10 mouse cellular contexts compared by ENCODE assay signal in the genomic region with DNA sequence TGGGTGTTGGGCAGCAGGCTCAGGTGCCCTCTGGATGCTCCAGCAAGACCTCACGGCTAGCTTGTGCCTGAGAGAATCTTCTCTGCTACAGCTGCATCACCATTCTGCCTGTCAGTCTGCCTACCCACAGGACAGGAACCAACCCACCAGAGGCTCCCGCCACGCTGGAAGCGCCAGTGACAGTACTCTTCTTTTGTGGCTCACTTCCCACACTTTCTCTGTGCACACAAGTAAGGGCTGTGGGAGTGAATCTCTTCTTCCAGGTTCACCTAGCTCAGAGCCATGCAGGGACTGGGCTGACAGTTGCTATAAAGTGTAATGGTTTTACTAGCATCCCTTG. TPM values are rescaled to one million over a fixed set of nuclear protein-coding genes. Genes with fewer than 3 reads are reported as not detected.
A peak's percentile ranks its signal among the peaks of the same experiment; 100 is the strongest.
DNase-seq lines count a peak whose midpoint lies in the region; ATAC-seq and TF ChIP-seq lines count a peak whose summit lies in the region.
"Had no signal": no experiment of that assay in that cellular context is flagged by ENCODE, and none has a peak within 500 bp of the region (broad histone marks: within the 10 kb centered on the region; RNA-seq: fewer than 3 reads in every experiment).

No protein-coding gene starts in this region.

- peak overlapping the region; percentile 20; the same call in 1 of the 2 replicates for H3K27ac ChIP-seq in kidney, embryonic 15.5 days
- peak overlapping the region; percentile 66 for H3K27ac ChIP-seq in embryonic fibroblast, embryonic 13.5 days (ENCODE audit: insufficient read depth, low read length)
- H3K27ac ChIP-seq in hindbrain, embryonic 13.5 days = peak overlapping the region; percentile 77
- no peak overlapping the region for H3K27ac ChIP-seq in neural tube, embryonic 14.5 days (ENCODE audit: low read depth, low read length)

- no peak for DNase-seq in kidney, postnatal 36 days
- no peak for DNase-seq in adrenal gland, adult 8-10 months
- no peak for DNase-seq in adrenal gland, adult 2 months
- DNase-seq: liver, embryonic 13.5 days had no signal

- H3K4me1 ChIP-seq in kidney, embryonic 15.5 days = peaks cover 17% of the 10 kb centered on the region
- peaks cover 20% of the 10 kb centered on the region for H3K4me1 ChIP-seq in embryonic fibroblast, embryonic 13.5 days (ENCODE audit: control insufficient read depth, insufficient read depth, low read length)
- peaks cover 33% of the 10 kb centered on the region for H3K4me1 ChIP-seq in hindbrain, embryonic 13.5 days (replicated peaks)
- peaks cover 10% of the 10 kb centered on the region for H3K4me1 ChIP-seq in neural tube, embryonic 14.5 days (ENCODE audit: control insufficient read depth, insufficient read depth, low read length)

- no peak overlapping the region for H3K9ac ChIP-seq in kidney, embryonic 15.5 days
- H3K9ac ChIP-seq in hindbrain, embryonic 13.5 days = peak overlapping the region; percentile 64; the same call in 1 of the 2 replicates
- H3K9ac ChIP-seq in neural tube, embryonic 14.5 days (replicated peaks; ENCODE audit: low read depth, low read length) = no peak overlapping the region

- H3K36me3 ChIP-seq in kidney, embryonic 15.5 days = peaks cover 25% of the 10 kb centered on the region
- H3K36me3 ChIP-seq in hindbrain, embryonic 13.5 days = peaks cover 10% of the 10 kb centered on the region; the same call in 1 of the 2 replicates
- no peaks in the 10 kb centered on the region for H3K36me3 ChIP-seq in neural tube, embryonic 14.5 days (ENCODE audit: control insufficient read depth, insufficient read depth, low read length)
- H3K36me3 ChIP-seq: G1E; liver, embryonic 13.5 days had no signal

- H3K9me3 ChIP-seq in kidney, embryonic 15.5 days (replicated peaks) = no peaks in the 10 kb centered on the region
- no peaks in the 10 kb centered on the region for H3K9me3 ChIP-seq in hindbrain, embryonic 13.5 days
- H3K9me3 ChIP-seq in neural tube, embryonic 14.5 days (ENCODE audit: control insufficient read depth, low read length) = no peaks in the 10 kb centered on the region
- H3K9me3 ChIP-seq: G1E; liver, embryonic 13.5 days had no signal

- no peak overlapping the region for H3K4me2 ChIP-seq in kidney, embryonic 15.5 days
- no peak overlapping the region for H3K4me2 ChIP-seq in hindbrain, embryonic 13.5 days
- no peak overlapping the region for H3K4me2 ChIP-seq in neural tube, embryonic 14.5 days (ENCODE audit: low read depth, low read length)
- H3K4me2 ChIP-seq: liver, embryonic 13.5 days had no signal

- H3K4me3 ChIP-seq in kidney, embryonic 15.5 days (replicated peaks) = no peak overlapping the region
- H3K4me3 ChIP-seq in embryonic fibroblast, embryonic 13.5 days (ENCODE audit: insufficient read depth, low read length) = no peak overlapping the region
- H3K4me3 ChIP-seq in hindbrain, embryonic 13.5 days = no peak overlapping the region
- no peak overlapping the region for H3K4me3 ChIP-seq in neural tube, embryonic 14.5 days (ENCODE audit: low read depth, low read length)
- H3K4me3 ChIP-seq: liver, embryonic 13.5 days had no signal

- no peak for TF ChIP-seq POLR2A in embryonic fibroblast, embryonic 13.5 days (IDR thresholded peaks at IDR 0.05; ENCODE audit: low read depth, low read length)

- no peak for TF ChIP-seq CTCF in embryonic fibroblast, embryonic 13.5 days (IDR thresholded peaks at IDR 0.05; ENCODE audit: borderline replicate concordance, insufficient read depth, low read length)

- ATAC-seq in kidney, embryonic 15.5 days (replicated peaks; ENCODE audit: low FRiP score) = no peak
- 0 out of 2 replicates have a peak, but pooled peaks have one; percentile 4 for ATAC-seq in hindbrain, embryonic 13.5 days (ENCODE audit: low FRiP score)
- peak; percentile 31 for ATAC-seq in neural tube, embryonic 14.5 days (ENCODE audit: low read depth)

- no peaks in the 10 kb centered on the region for H3K27me3 ChIP-seq in kidney, embryonic 15.5 days
- H3K27me3 ChIP-seq in hindbrain, embryonic 13.5 days = no peaks in the 10 kb centered on the region
- no peaks in the 10 kb centered on the region for H3K27me3 ChIP-seq in neural tube, embryonic 14.5 days (ENCODE audit: control insufficient read depth, insufficient read depth, low read length)
- H3K27me3 ChIP-seq: liver, embryonic 13.5 days had no signal

- 82% methylated on average over 4 of the region's 4 CpGs for WGBS in kidney, embryonic 15.5 days
- WGBS in hindbrain, embryonic 13.5 days = 70% methylated on average over 4 of the region's 4 CpGs
- WGBS in neural tube, embryonic 14.5 days = 79% methylated on average over 4 of the region's 4 CpGs

RNA-seq across cellular contexts. Expression of a gene that starts 39.2 kb away (rescaled TPM):
- not detected in 2 replicates for polyA plus RNA-seq in kidney, embryonic 15.5 days (2015; fragmentation: Nextera tagmentation; extraction: Ambion mirVana)
- 0.27 TPM in 1 of 2 replicates, not detected in the other for polyA plus RNA-seq in embryonic fibroblast, embryonic 13.5 days (2011; ENCODE audit: insufficient read length, low read depth, missing spikeins)
- not detected in 2 replicates for polyA plus RNA-seq in hindbrain, embryonic 13.5 days (2015; fragmentation: Nextera tagmentation; extraction: Ambion mirVana)
- polyA plus RNA-seq in neural tube, embryonic 14.5 days (2014; fragmentation: Nextera tagmentation; extraction: Ambion mirVana) = not detected in 2 replicates
- 1 to 10 TPM in 3 of 4 experiments, not detected in 1; 2.4 to 5.0 (median 2.6) TPM for total RNA-seq in adrenal gland, adult 8-10 months (2022)
- 1 to 10 TPM in 1 of 2 experiments, not detected in 1; 3.5 TPM for total RNA-seq in adrenal gland, adult 2 months (2021)
- not detected in 2 replicates for polyA plus RNA-seq in adrenal gland, adult 2 months (2012; rRNA removed)
- total RNA-seq: G1E; hematopoietic stem cell, adult 5-6 weeks had no signal
- polyA plus RNA-seq: G1E; liver, embryonic 13.5 days had no signal

RNA-seq across cellular contexts. Expression of a gene that starts 41.5 kb away (rescaled TPM):
- 22.4 and 24.0 TPM in 2 replicates for polyA plus RNA-seq in kidney, embryonic 15.5 days (2015; fragmentation: Nextera tagmentation; extraction: Ambion mirVana)
- polyA plus RNA-seq in embryonic fibroblast, embryonic 13.5 days (2011; ENCODE audit: insufficient read length, low read depth, missing spikeins) = 27.7 and 29.5 TPM in 2 replicates
- 11.6 and 14.9 TPM in 2 replicates for polyA plus RNA-seq in hindbrain, embryonic 13.5 days (2015; fragmentation: Nextera tagmentation; extraction: Ambion mirVana)
- 17.5 and 18.0 TPM in 2 replicates for polyA plus RNA-seq in neural tube, embryonic 14.5 days (2014; fragmentation: Nextera tagmentation; extraction: Ambion mirVana)
- total RNA-seq in adrenal gland, adult 8-10 months (2022) = 10 to 100 TPM; 35.7 to 45.2 (median 38.1) TPM
- 10 to 100 TPM; 28.5 to 33.6 TPM for total RNA-seq in adrenal gland, adult 2 months (2021)
- polyA plus RNA-seq in adrenal gland, adult 2 months (2012; rRNA removed) = 2.3 and 3.2 TPM in 2 replicates

RNA-seq across cellular contexts. Expression of a gene that starts 51.5 kb away (rescaled TPM):
- polyA plus RNA-seq in kidney, embryonic 15.5 days (2015; fragmentation: Nextera tagmentation; extraction: Ambion mirVana) = 23.5 and 24.5 TPM in 2 replicates
- 50.8 and 52.7 TPM in 2 replicates for polyA plus RNA-seq in embryonic fibroblast, embryonic 13.5 days (2011; ENCODE audit: insufficient read length, low read depth, missing spikeins)
- polyA plus RNA-seq in hindbrain, embryonic 13.5 days (2015; fragmentation: Nextera tagmentation; extraction: Ambion mirVana) = 9.6 and 10.5 TPM in 2 replicates
- polyA plus RNA-seq in neural tube, embryonic 14.5 days (2014; fragmentation: Nextera tagmentation; extraction: Ambion mirVana) = 5.0 and 9.7 TPM in 2 replicates
- 10 to 100 TPM; 37.7 to 49.3 (median 44.2) TPM for total RNA-seq in adrenal gland, adult 8-10 months (2022)
- total RNA-seq in adrenal gland, adult 2 months (2021) = 10 to 100 TPM; 43.0 to 44.4 TPM
- polyA plus RNA-seq in adrenal gland, adult 2 months (2012; rRNA removed) = 92.0 and 94.2 TPM in 2 replicates
